Mouse (Mus musculus): ENCODE results near the gene A930033H14Rik.

DNA sequence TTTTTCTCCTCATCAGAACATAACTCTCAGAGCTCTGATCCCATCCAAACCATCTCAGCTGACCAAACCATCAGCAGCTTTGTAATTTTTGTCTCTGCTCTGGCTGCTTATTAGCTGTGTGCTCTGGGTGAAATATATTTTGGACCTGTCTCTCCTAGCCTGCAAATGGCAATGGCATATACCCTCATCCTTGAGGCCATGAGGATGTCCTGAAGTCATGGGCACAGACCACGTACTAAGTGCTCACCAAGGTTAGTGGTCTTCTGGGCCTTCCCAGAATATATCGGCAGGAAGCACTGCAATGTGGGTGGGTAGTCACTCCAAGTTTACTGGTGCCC is 6.4 kb upstream of the A930033H14Rik start:
- TF ChIP-seq CTCF (conservative IDR thresholded peaks at IDR 0.05; ENCODE audit: insufficient read depth, insufficient read length, low read depth, low read length) = no peak
- TF ChIP-seq POLR2A (IDR thresholded peaks at IDR 0.05; ENCODE audit: low read depth, low read length) = no peak
